Mouse (Mus musculus) gastrocnemius, postnatal 14 days (tissue): ENCODE results near the gene Emilin3. TPM values are rescaled to one million over a fixed set of nuclear protein-coding genes. Genes with fewer than 3 reads are reported as not detected.

Experiments
- DNase-seq: peaks from one replicate; pipeline ENCODE4 v3.0.0; 2021; ENCODE audit warnings: mixed read lengths
- intact Hi-C: fragments of 180-260 bp; cut with DNase I; formaldehyde crosslinking; loops from one replicate; pipeline ENCODE4 v1.15.1; 2025; ENCODE audit warnings: low total_unique reads
- total RNA-seq, 2 experiments: library from RNA; stranded (reverse); gene quantifications; 2 replicates each; pipeline ENCODE4 v1.2.3; 2021

Emilin3 gene
- total RNA-seq, 2 experiments from 2014 or later = 2.1 to 3.8 TPM

- intact Hi-C loops = no loop called here
- DNase-seq = no peak
Observed at GRCm38 (mm10) chr2:160881462-160882101, 30.5 kb downstream of the Emilin3 start.

GRCm38 (mm10) chr2:160880453-160881195, 31.5 kb downstream of the Emilin3 start, which contains the start of gene Lpin3:
TSS of gene Lpin3 (plus strand) at chr2:160880670.
- intact Hi-C loops = no loop called here
- DNase-seq = peak; percentile 83

GRCm38 (mm10) chr2:160876115-160876514, 36.0 kb downstream of the Emilin3 start:
- no peak for DNase-seq
- intact Hi-C loops = no loop called here

DNA sequence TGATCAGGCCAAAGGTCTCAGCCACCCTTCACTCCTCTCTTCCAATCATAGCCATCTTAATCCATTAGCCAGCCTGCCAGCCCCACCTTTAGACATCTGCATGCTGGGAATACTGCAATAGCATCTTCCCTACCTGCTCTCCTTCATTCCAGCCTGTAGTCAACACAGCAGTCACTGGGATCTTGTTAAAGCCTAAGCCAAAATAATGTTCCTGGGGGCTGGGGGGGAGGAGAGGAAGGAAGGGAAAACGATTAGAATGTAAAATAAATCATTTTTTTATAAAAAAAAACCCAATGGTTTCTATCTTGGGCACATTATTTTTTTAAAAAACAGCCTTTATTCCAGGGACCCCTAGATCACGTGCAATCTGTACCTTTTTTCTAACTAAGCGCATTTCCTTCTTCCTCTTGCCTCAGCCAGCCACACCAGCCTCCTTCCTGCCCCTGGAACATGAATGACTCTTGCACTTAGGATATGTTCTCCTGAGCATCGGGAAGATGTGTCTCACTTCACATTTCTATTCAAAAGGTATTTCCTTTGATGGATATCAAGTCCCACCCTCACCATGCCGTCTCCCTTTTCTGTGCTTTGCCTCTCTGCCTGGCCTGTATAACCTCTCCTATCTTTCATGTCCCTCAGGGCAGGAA, 37.8 kb downstream of the Emilin3 start:
- intact Hi-C loops = no loop called here

GRCm38 (mm10) chr2:160872890-160873382, 39.2 kb downstream of the Emilin3 start, which contains the start of gene Zhx3:
TSS of gene Zhx3 (minus strand) at chr2:160872998.
- peak; percentile 95 for DNase-seq
- intact Hi-C loops = no loop called here

More for the DNA sequence above, 37.8 kb downstream of the Emilin3 start:
- DNase-seq = no peak

DNA sequence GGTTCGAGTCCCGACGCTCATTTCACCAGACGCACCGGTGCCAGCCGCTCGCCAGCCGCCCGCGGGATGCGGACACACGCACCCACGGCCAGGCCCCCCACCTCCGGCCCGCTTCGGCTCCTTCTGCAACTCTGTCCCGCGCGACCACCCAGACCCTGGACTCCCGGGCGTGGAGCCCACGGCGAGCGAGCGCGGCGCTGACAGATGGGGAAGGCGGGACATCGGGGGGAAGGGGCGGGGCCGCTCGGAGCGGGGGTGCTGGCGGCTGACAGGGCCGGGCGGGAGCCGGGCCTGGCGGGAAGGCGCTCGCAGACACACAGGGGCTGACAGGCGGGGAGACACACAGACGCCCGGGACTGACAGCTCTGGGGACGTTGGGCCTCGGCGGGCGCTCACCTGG, 39.7 kb downstream of the Emilin3 start:
- intact Hi-C loops = no loop called here
- peak; percentile 84 for DNase-seq

DNA sequence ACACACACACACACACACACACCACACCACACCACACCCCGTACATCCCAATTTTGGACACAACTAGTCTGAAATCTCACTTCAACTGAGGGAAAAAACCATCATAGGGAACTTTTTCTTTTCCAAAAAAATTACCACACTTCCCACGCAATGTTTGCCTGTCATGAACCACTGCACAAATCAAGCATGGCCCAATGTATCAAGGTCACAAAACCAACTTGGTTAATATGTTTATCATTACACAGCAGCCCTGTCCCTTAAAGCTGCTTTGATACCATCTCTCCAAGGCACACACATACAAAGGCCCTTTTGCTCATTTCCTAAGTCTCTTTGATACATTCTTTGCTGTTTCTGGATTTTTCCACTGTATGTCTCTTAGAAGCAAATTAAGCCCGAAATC, 40.8 kb downstream of the Emilin3 start:
- intact Hi-C loops = no loop called here
- no peak for DNase-seq

DNA sequence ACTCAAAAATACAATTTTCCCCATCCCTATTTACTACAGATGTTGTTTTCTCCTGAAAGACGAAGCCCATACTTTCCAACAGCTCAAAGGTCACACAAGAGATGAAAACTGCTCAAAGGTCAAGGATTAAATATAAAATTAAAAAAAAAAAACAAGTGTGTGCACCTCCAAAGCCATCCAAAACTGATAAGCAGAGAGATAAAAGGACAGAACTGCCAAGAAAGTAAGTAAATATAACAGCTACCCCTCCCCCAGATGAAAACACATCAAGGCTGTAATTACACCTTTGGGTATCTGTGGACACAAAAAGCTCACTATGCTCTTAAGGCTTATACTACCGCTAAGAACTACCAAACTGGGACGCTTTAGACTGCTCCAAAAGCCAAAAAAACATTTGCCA, 42.7 kb downstream of the Emilin3 start:
- intact Hi-C loops = no loop called here
- DNase-seq = no peak

DNA sequence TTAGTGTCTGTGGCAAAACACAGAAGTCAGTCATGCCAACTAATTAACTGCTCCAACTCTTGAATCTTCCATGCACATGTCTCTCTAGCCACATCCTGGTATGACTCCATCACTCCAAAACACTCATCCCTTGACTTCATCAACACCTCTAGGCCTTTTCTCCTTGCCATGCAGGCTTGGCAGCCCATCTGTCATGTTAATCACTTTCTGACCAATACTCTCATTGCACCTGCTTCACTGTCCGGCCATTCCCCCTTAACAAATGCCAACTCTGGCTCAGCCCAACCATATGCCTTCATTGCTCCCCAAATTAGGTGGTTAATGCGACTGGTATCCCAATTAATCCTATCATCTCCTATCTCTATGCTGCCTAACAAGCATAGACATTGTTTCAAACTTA, 46.9 kb downstream of the Emilin3 start:
- intact Hi-C loops = no loop called here
- DNase-seq = no peak

DNA sequence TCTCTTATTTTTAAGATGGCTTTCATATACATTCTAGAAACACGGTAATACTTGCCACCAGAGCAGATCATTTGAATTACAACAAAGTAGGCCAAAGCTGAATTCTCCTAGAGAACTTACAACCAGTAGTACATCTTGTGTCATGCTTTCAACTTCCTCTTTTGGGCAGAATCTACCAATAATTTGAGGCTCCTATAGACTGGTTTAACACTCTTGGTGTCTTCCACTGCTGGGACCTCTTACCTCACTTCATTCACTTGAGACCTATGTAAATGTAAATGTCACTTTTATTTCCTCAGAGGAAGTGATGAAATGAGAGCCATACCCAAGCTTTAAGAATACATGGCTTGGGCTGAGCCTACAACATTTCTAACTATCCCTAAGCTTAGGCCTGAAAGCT, 48.0 kb downstream of the Emilin3 start:
- no peak for DNase-seq
- intact Hi-C loops = no loop called here

GRCm38 (mm10) chr2:160860363-160860762, 51.8 kb downstream of the Emilin3 start:
- intact Hi-C loops = no loop called here
- no peak for DNase-seq

Other genes starting within 250 kb of the Emilin3 start
- gene Plcg1, start 181.0 kb downstream of the Emilin3 start, total RNA-seq = 10 to 100 TPM; 28.5 to 36.3 TPM
- 10 to 100 TPM; 43.4 to 44.8 TPM for gene Zhx3, start 39.3 kb downstream of the Emilin3 start, total RNA-seq
- 10 to 100 TPM in 1 of 2 experiments, 1 to 10 TPM in 1; 8.2 to 10.1 TPM for gene Lpin3, start 31.7 kb downstream of the Emilin3 start, total RNA-seq
- gene Chd6, start 196.7 kb upstream of the Emilin3 start, total RNA-seq = 10 to 100 TPM; 14.6 to 16.3 TPM